Mouse (Mus musculus): ENCODE measurements around the gene Chrna5.
"Not testable (repeated sequence)": the region's sequence is repeated elsewhere in the genome, so short reads cannot be mapped to it uniquely, and the experiment has no call there.

Chrna5 gene

DNA sequence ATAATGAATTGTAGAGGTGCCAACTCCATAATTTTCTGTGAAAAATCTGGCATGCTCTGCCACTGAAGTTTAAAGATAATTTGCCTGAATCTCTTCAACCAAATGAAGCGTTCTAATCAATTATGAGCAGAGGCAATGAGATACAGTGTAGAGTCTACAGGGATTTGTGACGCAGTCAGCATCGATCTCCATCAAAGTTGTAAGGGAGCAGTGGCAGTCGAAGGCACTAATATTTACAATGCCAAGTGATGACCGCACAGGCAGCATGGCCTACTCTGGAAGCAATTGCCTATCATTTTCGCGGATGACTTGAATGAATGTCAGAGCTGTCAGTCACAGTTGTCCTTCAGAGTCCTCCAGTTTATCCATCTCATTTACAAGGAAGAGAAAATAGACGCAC is at the start of gene Chrna5:
Gene Chrna5, plus strand, starts transcription at position 207 of the 400 bp plus-strand sequence.
- no peak for DNase-seq (ENCODE audit: low read depth)

DNA sequence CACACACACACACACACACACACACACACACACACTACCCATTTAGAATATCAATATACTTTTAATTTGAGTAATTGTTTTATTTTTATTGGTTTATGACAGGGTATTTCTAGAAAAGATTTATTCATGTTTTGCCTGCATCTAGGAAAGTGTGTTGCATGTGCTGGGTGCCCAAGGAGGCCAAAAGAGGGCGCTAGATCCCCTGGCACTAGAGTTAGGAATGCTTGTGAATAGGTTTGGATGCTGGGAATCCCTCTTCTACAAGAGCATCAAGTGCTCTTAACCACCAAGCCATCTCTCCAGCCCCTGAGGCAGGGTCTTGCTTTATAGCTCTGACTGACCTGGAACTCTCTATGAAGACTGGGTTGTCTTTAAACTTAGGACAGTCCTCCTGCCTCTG is 48.9 kb upstream of the Chrna5 start:
- no peak for DNase-seq (ENCODE audit: low read depth)

GRCm38 (mm10) chr9:54932379-54932778 is 48.3 kb upstream of the Chrna5 start:
- no peak for DNase-seq (ENCODE audit: low read depth)

- DNase-seq (ENCODE audit: low read depth) = no peak
Measured at GRCm38 (mm10) chr9:54942071-54942470, 38.6 kb upstream of the Chrna5 start.

DNA sequence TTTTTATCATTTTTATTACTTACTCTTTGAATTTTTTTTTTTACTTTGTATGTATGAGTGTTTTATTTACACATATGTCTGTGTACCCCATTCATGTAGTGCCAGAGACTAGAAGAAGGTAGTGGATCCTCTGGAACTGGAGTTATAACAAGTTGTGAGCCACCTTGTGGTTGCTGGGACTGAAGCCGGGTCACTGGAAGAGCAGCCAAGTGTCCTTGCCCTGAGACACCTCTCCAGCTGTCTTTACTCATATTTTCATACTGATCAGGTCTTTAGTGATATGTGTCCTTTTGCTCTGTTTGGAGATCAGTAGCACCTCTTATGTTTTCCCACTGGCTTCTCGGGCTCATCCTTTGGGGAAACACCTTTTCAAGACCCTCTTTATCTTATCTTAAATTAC is 36.2 kb upstream of the Chrna5 start:
- DNase-seq (ENCODE audit: low read depth) = no peak

- DNase-seq (ENCODE audit: low read depth) = no peak
Measured at GRCm38 (mm10) chr9:54946256-54946655, 34.4 kb upstream of the Chrna5 start.

- no peak for DNase-seq (ENCODE audit: low read depth)
Measured at GRCm38 (mm10) chr9:54949465-54949864, 31.2 kb upstream of the Chrna5 start.

- DNase-seq (ENCODE audit: low read depth) = not testable (repeated sequence)
Measured at GRCm38 (mm10) chr9:54950162-54950561, 30.5 kb upstream of the Chrna5 start.

DNA sequence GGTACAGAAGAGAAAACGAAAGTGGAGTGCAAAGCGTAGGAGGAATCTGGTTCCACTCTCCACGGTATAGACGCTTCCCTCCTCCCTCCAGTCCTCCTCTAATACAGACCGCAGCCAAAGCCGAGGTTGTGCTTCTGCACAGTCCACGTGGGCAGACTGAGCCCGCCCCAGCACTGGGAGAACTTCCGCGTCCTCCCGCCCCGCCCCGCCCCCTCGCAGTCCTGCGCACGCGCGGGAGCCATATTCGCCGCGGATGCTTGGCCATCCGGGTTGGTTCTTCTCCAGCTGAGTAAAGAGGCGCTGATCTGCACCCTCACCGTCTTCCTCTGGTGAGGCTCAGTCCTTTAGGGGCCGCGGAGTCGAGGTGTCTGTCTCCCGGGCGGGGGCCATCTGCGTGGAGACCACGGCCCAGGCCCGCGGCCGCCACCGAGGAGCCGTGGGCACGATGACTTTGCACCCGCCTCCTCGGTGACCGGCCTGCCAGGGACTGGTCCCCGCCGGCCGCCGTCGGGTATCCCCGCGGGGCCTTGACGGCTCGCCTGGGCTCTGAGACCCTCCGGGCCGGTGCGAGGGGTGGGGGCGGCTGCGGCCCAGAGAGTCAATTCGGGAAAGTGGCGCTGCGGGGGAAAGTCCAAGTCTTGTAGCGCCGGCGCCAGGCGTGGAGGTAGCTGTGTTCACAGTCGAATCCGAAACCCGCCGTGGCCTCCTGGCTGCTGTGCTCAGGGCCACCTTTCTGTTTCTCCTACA is 29.9 kb upstream of the Chrna5 start, which contains the start of the genes Psma4 and AY074887:
Gene Psma4, plus strand, starts transcription at position 216 of the 747 bp plus-strand sequence.
Gene AY074887, minus strand, starts transcription at position 424 of the 747 bp plus-strand sequence.
- DNase-seq (ENCODE audit: low read depth) = peak; percentile 86

DNA sequence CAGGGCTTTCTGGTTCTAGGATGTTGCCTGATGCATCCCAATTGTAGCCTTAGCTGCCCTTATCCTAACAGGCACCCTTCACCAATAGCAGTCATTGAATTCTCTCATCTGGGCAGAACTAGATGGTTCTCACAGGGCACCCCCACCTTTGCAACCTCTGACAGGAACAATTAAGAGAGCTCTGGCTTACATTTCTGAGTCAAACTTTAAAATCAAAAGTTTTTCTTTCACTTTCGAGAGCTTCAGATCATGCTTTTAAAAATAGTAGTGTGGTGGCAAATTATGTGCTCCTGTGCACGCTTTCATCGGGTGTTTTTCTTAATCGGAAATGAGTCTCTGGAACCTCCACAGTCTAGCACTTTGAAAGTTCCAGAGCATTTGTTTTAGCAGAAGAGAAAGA is 19.6 kb upstream of the Chrna5 start:
- no peak for DNase-seq (ENCODE audit: low read depth)

- no peak for DNase-seq (ENCODE audit: low read depth)
Measured at GRCm38 (mm10) chr9:54963669-54964068, 17.0 kb upstream of the Chrna5 start.

GRCm38 (mm10) chr9:54969972-54970637 is 10.6 kb upstream of the Chrna5 start:
- DNase-seq (ENCODE audit: low read depth) = no peak

- peak; percentile 15 for DNase-seq (ENCODE audit: low read depth)
Measured at GRCm38 (mm10) chr9:54981291-54982191, 861 bp downstream of the Chrna5 start.

- no peak for DNase-seq (ENCODE audit: low read depth)
Measured at GRCm38 (mm10) chr9:54982401-54982800, 1.7 kb downstream of the Chrna5 start.

- DNase-seq (ENCODE audit: low read depth) = no peak
Measured at GRCm38 (mm10) chr9:54990362-54990761, 9.7 kb downstream of the Chrna5 start.

DNA sequence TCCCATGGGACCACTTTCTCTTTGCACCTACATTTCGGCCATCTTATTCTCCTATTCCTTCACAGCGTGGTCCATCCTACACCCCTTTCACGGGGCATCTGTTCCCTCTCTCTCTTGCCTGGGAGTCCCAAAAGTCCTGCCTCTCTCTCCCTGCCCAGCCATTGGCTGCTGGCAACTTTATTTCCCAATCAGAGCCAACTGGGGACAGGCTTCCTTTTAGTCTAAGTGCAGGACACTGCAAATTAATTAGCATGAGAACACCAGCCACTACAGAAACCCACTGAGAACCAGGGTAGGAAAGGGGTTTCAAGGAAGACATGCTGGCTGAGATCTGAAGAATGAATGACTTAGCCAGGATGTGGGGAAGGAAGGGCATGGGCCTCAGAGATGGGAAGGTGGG is 13.7 kb downstream of the Chrna5 start:
- DNase-seq (ENCODE audit: low read depth) = no peak

GRCm38 (mm10) chr9:54995645-54996044 is 15.0 kb downstream of the Chrna5 start:
- DNase-seq (ENCODE audit: low read depth) = peak; percentile 57

DNA sequence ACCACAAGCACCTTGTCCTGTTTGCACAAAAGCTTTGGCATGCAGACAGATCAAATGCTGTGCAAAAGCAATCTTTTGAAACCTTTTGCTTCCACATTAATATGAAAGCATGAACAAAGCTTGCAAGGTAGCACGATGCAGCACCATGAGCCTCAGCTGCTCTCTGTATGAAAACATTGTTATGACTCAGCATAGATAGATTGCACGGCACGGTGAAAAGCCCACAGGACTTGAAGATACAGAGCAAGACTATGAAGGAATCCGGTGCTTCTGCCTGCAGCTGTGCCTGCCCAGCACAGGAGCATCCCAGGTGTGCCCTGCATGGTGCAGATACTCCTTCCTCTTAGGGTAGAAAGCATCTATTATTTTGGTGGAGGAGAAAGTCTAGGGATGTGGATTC is 22.9 kb downstream of the Chrna5 start:
- no peak for DNase-seq (ENCODE audit: low read depth)

DNA sequence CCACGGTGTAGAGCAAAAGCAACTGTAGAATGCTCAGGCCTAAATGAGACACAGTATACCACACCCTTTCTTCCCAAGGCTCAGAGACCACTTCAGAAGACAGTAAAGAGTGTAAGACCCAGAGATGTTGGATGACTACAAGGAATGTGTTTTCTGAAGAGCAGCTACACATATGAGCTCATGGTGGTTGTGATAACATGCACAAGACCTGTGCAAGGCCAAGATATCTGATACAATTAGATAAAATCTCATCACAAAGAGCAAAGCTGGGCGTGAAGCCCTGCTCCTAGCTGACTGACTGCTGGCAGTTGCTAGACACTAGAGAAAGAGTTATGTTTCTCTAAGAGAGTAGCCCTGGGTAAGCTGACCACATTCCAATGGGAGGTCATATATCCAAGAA is 29.0 kb downstream of the Chrna5 start:
- DNase-seq (ENCODE audit: low read depth) = no peak

- DNase-seq (ENCODE audit: low read depth) = no peak
Measured at GRCm38 (mm10) chr9:55010588-55011350, 30.1 kb downstream of the Chrna5 start.

DNA sequence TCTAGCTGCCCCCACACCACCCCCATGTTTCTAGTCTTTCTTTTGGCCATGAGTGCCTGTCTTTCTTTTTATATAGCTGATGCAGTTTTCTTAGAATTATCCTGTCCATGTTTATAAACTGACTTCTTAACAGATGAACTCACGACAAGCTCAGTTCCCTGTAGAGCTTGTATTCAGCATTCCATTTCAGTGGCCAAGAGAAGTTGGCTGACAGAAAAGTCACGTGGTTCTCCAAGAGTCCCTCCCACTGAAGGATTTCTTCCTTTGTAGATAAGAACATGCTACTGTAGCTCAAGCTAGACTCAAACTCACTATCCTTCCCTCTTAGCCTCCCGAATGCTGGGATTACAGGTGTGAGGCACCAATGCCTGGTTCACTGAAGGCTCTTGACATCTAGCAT is 36.2 kb downstream of the Chrna5 start:
- DNase-seq (ENCODE audit: low read depth) = no peak

GRCm38 (mm10) chr9:55023326-55023725 is 42.6 kb downstream of the Chrna5 start:
- DNase-seq (ENCODE audit: low read depth) = no peak

All from c-Kit-positive CD71-positive TER-119-negative erythroid progenitor cells, embryonic 14.5 days (primary cell).